ENCODE assay signal across 25 mouse cellular contexts in the genomic region with DNA sequence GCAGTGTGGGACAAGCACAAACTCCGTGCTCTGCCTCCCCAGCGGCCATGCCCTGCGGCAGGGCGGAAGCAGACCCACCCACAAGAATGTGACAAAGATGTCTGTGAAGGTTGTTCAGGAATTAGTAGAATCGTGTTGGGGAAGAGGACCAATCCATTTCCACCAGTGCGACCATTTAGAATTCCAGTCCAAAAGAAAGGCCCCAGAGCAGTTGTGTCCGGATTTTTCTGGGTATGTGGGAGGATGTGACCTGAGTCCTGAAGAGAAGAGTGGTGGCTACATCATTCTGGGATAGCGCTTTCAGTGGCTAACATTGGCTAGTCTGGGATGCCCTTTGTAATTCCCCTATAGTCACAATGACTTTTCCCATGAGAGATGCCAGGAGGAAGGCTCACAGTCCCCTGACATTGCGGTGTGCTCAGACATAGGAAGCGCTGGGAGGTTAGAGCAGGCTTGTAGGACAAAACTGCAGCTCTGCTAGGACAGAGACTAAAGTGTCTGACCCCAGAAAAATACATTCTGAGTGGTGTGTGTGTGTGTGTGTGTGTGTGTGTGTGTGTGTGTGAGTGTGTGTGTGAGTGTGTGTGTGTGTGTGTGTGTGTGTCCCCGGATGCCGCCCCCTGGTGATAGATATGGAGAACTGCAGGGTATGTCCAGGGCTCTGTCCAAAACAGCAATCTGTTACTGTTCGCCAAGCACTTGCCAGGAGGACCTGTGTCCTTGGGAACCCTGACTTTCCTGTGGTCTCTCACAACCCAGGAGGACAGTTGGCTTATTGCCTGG. TPM values are rescaled to one million over a fixed set of nuclear protein-coding genes. Genes with fewer than 3 reads are reported as not detected.
DNase-seq lines count a peak whose midpoint lies in the region; ATAC-seq and TF ChIP-seq lines count a peak whose summit lies in the region.
"Had no signal": no experiment of that assay in that cellular context is flagged by ENCODE, and none has a peak within 500 bp of the region (broad histone marks: within the 10 kb centered on the region; RNA-seq: fewer than 3 reads in every experiment).

No protein-coding gene starts in this region.

- TF ChIP-seq CTCF in hindbrain, postnatal 0 days (IDR thresholded peaks at IDR 0.05; ENCODE audit: low read depth): peak; percentile 35
- peak; percentile 32 for TF ChIP-seq CTCF in lung, postnatal 0 days (IDR thresholded peaks at IDR 0.05)
- 0 out of 2 replicates have a peak, but pooled peaks have one; percentile 12 for TF ChIP-seq CTCF in brain, embryonic 14.5 days (IDR thresholded peaks at IDR 0.05; ENCODE audit: borderline replicate concordance, extremely low read depth, insufficient read depth, insufficient read length)
- no peak for TF ChIP-seq CTCF in cerebellum, adult 2 months (IDR thresholded peaks at IDR 0.05; ENCODE audit: borderline replicate concordance, insufficient read depth, low read depth, low read length)

- no peak for TF ChIP-seq EP300 in lung, postnatal 0 days (IDR thresholded peaks at IDR 0.05)

- no peaks in the 10 kb centered on the region for H3K4me1 ChIP-seq in hindbrain, postnatal 0 days (ENCODE audit: insufficient read depth, low read length)
- no peaks in the 10 kb centered on the region for H3K4me1 ChIP-seq in hindbrain, embryonic 16.5 days (ENCODE audit: control insufficient read depth, insufficient read depth, low read depth, low read length)
- no peaks in the 10 kb centered on the region for H3K4me1 ChIP-seq in lung, postnatal 0 days (ENCODE audit: insufficient read depth, low read depth, low read length)
- H3K4me1 ChIP-seq in cerebellum, adult 2 months (ENCODE audit: control insufficient read depth, insufficient read depth, low read length): no peaks in the 10 kb centered on the region
- H3K4me1 ChIP-seq: forebrain, embryonic 13.5 days; hindbrain, embryonic 12.5 days; neural tube, embryonic 12.5 days; stomach, embryonic 15.5 days had no signal

- H3K9ac ChIP-seq in hindbrain, postnatal 0 days (replicated peaks; ENCODE audit: low read length): no peak overlapping the region
- no peak overlapping the region for H3K9ac ChIP-seq in hindbrain, embryonic 16.5 days (ENCODE audit: low read depth, low read length)
- H3K9ac ChIP-seq in lung, postnatal 0 days (replicated peaks; ENCODE audit: low read depth): no peak overlapping the region
- H3K9ac ChIP-seq: forebrain, embryonic 13.5 days; heart, embryonic 13.5 days; hindbrain, embryonic 12.5 days; neural tube, embryonic 12.5 days; stomach, embryonic 15.5 days had no signal

- no peak overlapping the region for H3K4me3 ChIP-seq in hindbrain, postnatal 0 days (ENCODE audit: low read length)
- H3K4me3 ChIP-seq in hindbrain, embryonic 16.5 days (ENCODE audit: low read length): no peak overlapping the region
- H3K4me3 ChIP-seq in lung, postnatal 0 days (ENCODE audit: low read depth, low read length): no peak overlapping the region
- no peak overlapping the region for H3K4me3 ChIP-seq in cerebellum, adult 2 months (replicated peaks; ENCODE audit: insufficient read depth, low read depth, low read length)
- H3K4me3 ChIP-seq: embryonic facial prominence, embryonic 10.5 days; forebrain, embryonic 13.5 days; heart, embryonic 13.5 days; hindbrain, embryonic 12.5 days; megakaryocyte, embryonic 14.5 days; neural tube, embryonic 12.5 days; stomach, embryonic 15.5 days had no signal

- H3K36me3 ChIP-seq in hindbrain, postnatal 0 days (ENCODE audit: insufficient read depth, low read length): no peaks in the 10 kb centered on the region
- no peaks in the 10 kb centered on the region for H3K36me3 ChIP-seq in hindbrain, embryonic 16.5 days (ENCODE audit: control insufficient read depth, insufficient read depth, low read length)
- no peaks in the 10 kb centered on the region for H3K36me3 ChIP-seq in lung, postnatal 0 days (ENCODE audit: insufficient read depth, low read length)
- H3K36me3 ChIP-seq: embryonic facial prominence, embryonic 10.5 days; heart, embryonic 13.5 days; hindbrain, embryonic 12.5 days; neural tube, embryonic 12.5 days; stomach, embryonic 15.5 days had no signal

- TF ChIP-seq POLR2A in brain, embryonic 14.5 days (IDR thresholded peaks at IDR 0.05; ENCODE audit: borderline replicate concordance, extremely low read depth, insufficient read depth, insufficient read length, poor library complexity, severe bottlenecking): no peak
- no peak for TF ChIP-seq POLR2A in cerebellum, adult 2 months (IDR thresholded peaks at IDR 0.05; ENCODE audit: borderline replicate concordance, insufficient read depth, low read length)

- H3K4me2 ChIP-seq in hindbrain, postnatal 0 days (ENCODE audit: low read depth, low read length): no peak overlapping the region
- no peak overlapping the region for H3K4me2 ChIP-seq in hindbrain, embryonic 16.5 days (ENCODE audit: low read length)
- H3K4me2 ChIP-seq in lung, postnatal 0 days (replicated peaks; ENCODE audit: low read depth, low read length): no peak overlapping the region
- H3K4me2 ChIP-seq: forebrain, embryonic 13.5 days; heart, embryonic 13.5 days; hindbrain, embryonic 12.5 days; neural tube, embryonic 12.5 days; stomach, embryonic 15.5 days had no signal

- WGBS in hindbrain, postnatal 0 days: 76% methylated on average over 13 of the region's 13 CpGs
- WGBS in hindbrain, embryonic 16.5 days: 76% methylated on average over 13 of the region's 13 CpGs
- 67% methylated on average over 13 of the region's 13 CpGs for WGBS in lung, postnatal 0 days
- WGBS in cerebellum, adult 2 months: 70% methylated on average over 13 of the region's 13 CpGs

- H3K27ac ChIP-seq in hindbrain, postnatal 0 days: no peak overlapping the region
- H3K27ac ChIP-seq in hindbrain, embryonic 16.5 days (ENCODE audit: low read depth, low read length): no peak overlapping the region
- no peak overlapping the region for H3K27ac ChIP-seq in lung, postnatal 0 days (ENCODE audit: low read length)
- H3K27ac ChIP-seq in cerebellum, adult 2 months (ENCODE audit: insufficient read depth, low read length): no peak overlapping the region
- H3K27ac ChIP-seq: embryonic facial prominence, embryonic 10.5 days; forebrain, embryonic 13.5 days; heart, embryonic 13.5 days; hindbrain, embryonic 12.5 days; neural tube, embryonic 12.5 days; stomach, embryonic 15.5 days had no signal

- no peak for DNase-seq in hindbrain, postnatal 0 days (ENCODE audit: low spot score)
- no peak for DNase-seq in lung, postnatal 0 days (ENCODE audit: low spot score)
- no peak for DNase-seq in lung, postnatal 25 days (ENCODE audit: low spot score)
- DNase-seq in ES-CJ7 (ENCODE audit: low read depth, low spot score): peak; percentile 76
- no peak for DNase-seq in brain, embryonic 14.5 days (ENCODE audit: low read depth)
- no peak for DNase-seq in cerebellum, adult 2 months
- DNase-seq: adrenal gland, adult 2 months; kidney, adult 2 months; kidney, postnatal 4 days; lung, postnatal 10 days; right cerebral cortex, postnatal 14 days; thymus, postnatal 25 days had no signal

- H3K27me3 ChIP-seq in hindbrain, postnatal 0 days (ENCODE audit: insufficient read depth, low read length): no peaks in the 10 kb centered on the region
- no peaks in the 10 kb centered on the region for H3K27me3 ChIP-seq in hindbrain, embryonic 16.5 days (replicated peaks; ENCODE audit: control insufficient read depth, insufficient read depth, low read length)
- H3K27me3 ChIP-seq in lung, postnatal 0 days (replicated peaks; ENCODE audit: insufficient read depth, low read length): no peaks in the 10 kb centered on the region
- H3K27me3 ChIP-seq in cerebellum, adult 2 months (ENCODE audit: control insufficient read depth, insufficient read depth, low read length): no peaks in the 10 kb centered on the region
- H3K27me3 ChIP-seq: forebrain, embryonic 13.5 days; heart, embryonic 13.5 days; hindbrain, embryonic 12.5 days; neural tube, embryonic 12.5 days; stomach, embryonic 15.5 days had no signal

- H3K9me3 ChIP-seq in hindbrain, postnatal 0 days (ENCODE audit: low read length): no peaks in the 10 kb centered on the region
- H3K9me3 ChIP-seq in hindbrain, embryonic 16.5 days (ENCODE audit: control insufficient read depth, low read length): no peaks in the 10 kb centered on the region
- H3K9me3 ChIP-seq in lung, postnatal 0 days (ENCODE audit: low read length): no peaks in the 10 kb centered on the region
- H3K9me3 ChIP-seq: forebrain, embryonic 13.5 days; hindbrain, embryonic 12.5 days; megakaryocyte, embryonic 14.5 days; neural tube, embryonic 12.5 days; stomach, embryonic 15.5 days had no signal

- no peak for ATAC-seq in hindbrain, postnatal 0 days
- ATAC-seq in hindbrain, embryonic 16.5 days: no peak
- ATAC-seq in lung, postnatal 0 days: no peak
- ATAC-seq: forebrain, embryonic 13.5 days had no signal

RNA-seq across cellular contexts. Expression of a gene that starts 8.9 kb away (rescaled TPM):
- not detected in 2 replicates for total RNA-seq in hindbrain, postnatal 0 days (2014; rRNA removed)
- 0.67 and 0.68 TPM in 2 replicates for polyA plus RNA-seq in hindbrain, postnatal 0 days (2015; fragmentation: Nextera tagmentation; extraction: Ambion mirVana)
- polyA plus RNA-seq in hindbrain, embryonic 16.5 days (2015; fragmentation: Nextera tagmentation; extraction: Ambion mirVana): 0.33 and 0.51 TPM in 2 replicates
- not detected in 2 replicates for polyA plus RNA-seq in lung, postnatal 0 days (2015; fragmentation: Nextera tagmentation; extraction: Ambion mirVana)
- 0.48 TPM in 1 of 2 replicates, not detected in the other for polyA plus RNA-seq in brain, embryonic 14.5 days (2012; rRNA removed)
- not detected in 2 replicates for polyA plus RNA-seq in cerebellum, adult 2 months (2012; rRNA removed)
- total RNA-seq: adrenal gland, adult 2 months; granulocyte monocyte progenitor cell, adult 5-6 weeks; layer of hippocampus, postnatal 14 days; left cerebral cortex, postnatal 14 days had no signal
- polyA plus RNA-seq: adrenal gland, adult 2 months; embryonic facial prominence, embryonic 10.5 days; forebrain, embryonic 13.5 days; heart, embryonic 13.5 days; hindbrain, embryonic 12.5 days; kidney, adult 2 months; neural tube, embryonic 12.5 days; spleen, adult 2 months; stomach, embryonic 15.5 days had no signal

RNA-seq across cellular contexts. Expression of a gene that starts 25.4 kb away (rescaled TPM):
- total RNA-seq in hindbrain, postnatal 0 days (2014; rRNA removed): 556 and 619 TPM in 2 replicates
- polyA plus RNA-seq in hindbrain, postnatal 0 days (2015; fragmentation: Nextera tagmentation; extraction: Ambion mirVana): 501 and 524 TPM in 2 replicates
- 447 and 505 TPM in 2 replicates for polyA plus RNA-seq in hindbrain, embryonic 16.5 days (2015; fragmentation: Nextera tagmentation; extraction: Ambion mirVana)
- polyA plus RNA-seq in lung, postnatal 0 days (2015; fragmentation: Nextera tagmentation; extraction: Ambion mirVana): 240 and 261 TPM in 2 replicates
- 455 and 489 TPM in 2 replicates for polyA plus RNA-seq in brain, embryonic 14.5 days (2012; rRNA removed)
- polyA plus RNA-seq in cerebellum, adult 2 months (2012; rRNA removed): 424 and 454 TPM in 2 replicates

RNA-seq across cellular contexts. Expression of a gene that starts 37.3 kb away (rescaled TPM):
- not detected in 2 replicates for total RNA-seq in hindbrain, postnatal 0 days (2014; rRNA removed)
- not detected in 2 replicates for polyA plus RNA-seq in hindbrain, postnatal 0 days (2015; fragmentation: Nextera tagmentation; extraction: Ambion mirVana)
- not detected in 2 replicates for polyA plus RNA-seq in hindbrain, embryonic 16.5 days (2015; fragmentation: Nextera tagmentation; extraction: Ambion mirVana)
- not detected in 2 replicates for polyA plus RNA-seq in lung, postnatal 0 days (2015; fragmentation: Nextera tagmentation; extraction: Ambion mirVana)
- not detected in 2 replicates for polyA plus RNA-seq in brain, embryonic 14.5 days (2012; rRNA removed)
- polyA plus RNA-seq in cerebellum, adult 2 months (2012; rRNA removed): 0.08 TPM in 1 of 2 replicates, not detected in the other
- total RNA-seq: adrenal gland, adult 2 months; granulocyte monocyte progenitor cell, adult 5-6 weeks; layer of hippocampus, postnatal 14 days; left cerebral cortex, postnatal 14 days had no signal
- polyA plus RNA-seq: adrenal gland, adult 2 months; embryonic facial prominence, embryonic 10.5 days; forebrain, embryonic 13.5 days; hindbrain, embryonic 12.5 days; kidney, adult 2 months; limb, embryonic 14.5 days; neural tube, embryonic 12.5 days; spleen, adult 2 months; stomach, embryonic 15.5 days had no signal
